Mouse (Mus musculus): ENCODE measurements around the gene Cwc15. TPM values are rescaled to one million over a fixed set of nuclear protein-coding genes. Genes with fewer than 3 reads are reported as not detected.

The Cwc15 gene
- polyA plus RNA-seq, 1 experiment from 2014 or later = 171 TPM

- no peak overlapping the region for H3K4me2 ChIP-seq
- no peaks in the 10 kb centered on the region for H3K27me3 ChIP-seq
- no peak overlapping the region for H3K9ac ChIP-seq
- ATAC-seq (replicated peaks; ENCODE audit: low FRiP score) = no peak
- H3K9me3 ChIP-seq (replicated peaks) = no peaks in the 10 kb centered on the region
- no peaks in the 10 kb centered on the region for H3K36me3 ChIP-seq
- peaks cover 7% of the 10 kb centered on the region; the same call in 1 of the 2 replicates for H3K4me1 ChIP-seq
- H3K27ac ChIP-seq = no peak overlapping the region
- H3K4me3 ChIP-seq (replicated peaks) = no peak overlapping the region
- 69% methylated on average over 2 of the region's 2 CpGs for WGBS
Observed at GRCm38 (mm10) chr9:14521695-14522094, 21.3 kb downstream of the Cwc15 start.

GRCm38 (mm10) chr9:14523408-14524043, 23.1 kb downstream of the Cwc15 start:
- Histone ChIP-seq H3K9me3 (replicated peaks) (no peaks in the 10 kb centered on the region), H3K4me2 (no peak overlapping the region), H3K27ac (no peak overlapping the region), H3K27me3 (no peaks in the 10 kb centered on the region), H3K4me3 (replicated peaks) (no peak overlapping the region), H3K36me3 (no peaks in the 10 kb centered on the region), H3K9ac (no peak overlapping the region), H3K4me1 (peaks cover 7% of the 10 kb centered on the region; the same call in 1 of the 2 replicates)
- peak; percentile 86 for ATAC-seq (replicated peaks; ENCODE audit: low FRiP score)
- 8% methylated on average over 4 of the region's 4 CpGs for WGBS

- H3K4me1 ChIP-seq = no peaks in the 10 kb centered on the region
- no peak overlapping the region for H3K4me2 ChIP-seq
- H3K9ac ChIP-seq = no peak overlapping the region
- H3K27ac ChIP-seq = no peak overlapping the region
- H3K27me3 ChIP-seq = no peaks in the 10 kb centered on the region
- WGBS = 56% methylated on average over 5 of the region's 5 CpGs
- no peak overlapping the region for H3K4me3 ChIP-seq (replicated peaks)
- H3K9me3 ChIP-seq (replicated peaks) = no peaks in the 10 kb centered on the region
- ATAC-seq (replicated peaks; ENCODE audit: low FRiP score) = no peak
- no peaks in the 10 kb centered on the region for H3K36me3 ChIP-seq
Observed at GRCm38 (mm10) chr9:14530004-14530403, 29.6 kb downstream of the Cwc15 start.

GRCm38 (mm10) chr9:14532283-14532682, 31.9 kb downstream of the Cwc15 start:
- no peaks in the 10 kb centered on the region for H3K36me3 ChIP-seq
- ATAC-seq (replicated peaks; ENCODE audit: low FRiP score) = no peak
- no peak overlapping the region for H3K9ac ChIP-seq
- H3K4me1 ChIP-seq = no peaks in the 10 kb centered on the region
- no peaks in the 10 kb centered on the region for H3K9me3 ChIP-seq (replicated peaks)
- H3K27ac ChIP-seq = no peak overlapping the region
- WGBS = 74% methylated on average over 3 of the region's 3 CpGs
- no peak overlapping the region for H3K4me3 ChIP-seq (replicated peaks)
- no peaks in the 10 kb centered on the region for H3K27me3 ChIP-seq
- H3K4me2 ChIP-seq = no peak overlapping the region

GRCm38 (mm10) chr9:14533659-14534058, 33.2 kb downstream of the Cwc15 start:
- Histone ChIP-seq H3K27me3 (no peaks in the 10 kb centered on the region), H3K9me3 (replicated peaks) (no peaks in the 10 kb centered on the region), H3K27ac (no peak overlapping the region), H3K36me3 (0 out of 2 replicates have a peak, but pooled peaks cover 2% of the 10 kb centered on the region), H3K4me3 (replicated peaks) (no peak overlapping the region), H3K4me2 (no peak overlapping the region), H3K4me1 (no peaks in the 10 kb centered on the region), H3K9ac (no peak overlapping the region)
- 88% methylated on average over 2 of the region's 2 CpGs for WGBS
- ATAC-seq (replicated peaks; ENCODE audit: low FRiP score) = no peak

- no peak for ATAC-seq (replicated peaks; ENCODE audit: low FRiP score)
- 82% methylated on average over 9 of the region's 9 CpGs for WGBS
Observed at GRCm38 (mm10) chr9:14534833-14535456, 34.5 kb downstream of the Cwc15 start.

GRCm38 (mm10) chr9:14544034-14544757, 43.8 kb downstream of the Cwc15 start:
- H3K36me3 ChIP-seq = peaks cover 92% of the 10 kb centered on the region
- no peak overlapping the region for H3K4me2 ChIP-seq
- WGBS = 65% methylated on average over 9 of the region's 9 CpGs
- no peaks in the 10 kb centered on the region for H3K27me3 ChIP-seq
- no peaks in the 10 kb centered on the region for H3K4me1 ChIP-seq
- ATAC-seq (replicated peaks; ENCODE audit: low FRiP score) = no peak
- H3K27ac ChIP-seq = 0 out of 2 replicates have a peak overlapping the region, but pooled peaks have one; percentile 2
- H3K4me3 ChIP-seq (replicated peaks) = no peak overlapping the region
- H3K9ac ChIP-seq = no peak overlapping the region
- no peaks in the 10 kb centered on the region for H3K9me3 ChIP-seq (replicated peaks)

More at GRCm38 (mm10) chr9:14534833-14535456, 34.5 kb downstream of the Cwc15 start:
- H3K9me3 ChIP-seq (replicated peaks) = no peaks in the 10 kb centered on the region
- no peak overlapping the region for H3K27ac ChIP-seq
- H3K4me3 ChIP-seq (replicated peaks) = no peak overlapping the region
- H3K9ac ChIP-seq = no peak overlapping the region
- no peaks in the 10 kb centered on the region for H3K4me1 ChIP-seq
- no peaks in the 10 kb centered on the region for H3K27me3 ChIP-seq
- H3K36me3 ChIP-seq = peaks cover 12% of the 10 kb centered on the region
- H3K4me2 ChIP-seq = no peak overlapping the region

- peaks cover 94% of the 10 kb centered on the region for H3K36me3 ChIP-seq
Observed at GRCm38 (mm10) chr9:14547584-14548365, 47.4 kb downstream of the Cwc15 start.

GRCm38 (mm10) chr9:14548366-14548761, 47.9 kb downstream of the Cwc15 start:
- WGBS = 73% methylated on average over 11 of the region's 11 CpGs
- ATAC-seq (replicated peaks; ENCODE audit: low FRiP score) = 0 out of 2 replicates have a peak, but pooled peaks have one; percentile 12

More at GRCm38 (mm10) chr9:14547584-14548365, 47.4 kb downstream of the Cwc15 start:
- no peak overlapping the region for H3K4me3 ChIP-seq (replicated peaks)
- no peak overlapping the region for H3K27ac ChIP-seq
- 69% methylated on average over 12 of the region's 12 CpGs for WGBS
- H3K9me3 ChIP-seq (replicated peaks) = no peaks in the 10 kb centered on the region
- no peak overlapping the region for H3K4me2 ChIP-seq
- no peaks in the 10 kb centered on the region for H3K27me3 ChIP-seq
- H3K4me1 ChIP-seq = no peaks in the 10 kb centered on the region
- 0 out of 2 replicates have a peak, but pooled peaks have one; percentile 40 for ATAC-seq (replicated peaks; ENCODE audit: low FRiP score)
- no peak overlapping the region for H3K9ac ChIP-seq

GRCm38 (mm10) chr9:14558332-14558731, 57.9 kb downstream of the Cwc15 start:
- Histone ChIP-seq H3K4me1 (no peaks in the 10 kb centered on the region), H3K9ac (no peak overlapping the region), H3K4me2 (no peak overlapping the region), H3K27ac (no peak overlapping the region), H3K36me3 (peaks cover 91% of the 10 kb centered on the region), H3K27me3 (no peaks in the 10 kb centered on the region), H3K9me3 (replicated peaks) (no peaks in the 10 kb centered on the region), H3K4me3 (replicated peaks) (no peak overlapping the region)
- WGBS = 91% methylated on average over 10 of the region's 10 CpGs
- no peak for ATAC-seq (replicated peaks; ENCODE audit: low FRiP score)

More at GRCm38 (mm10) chr9:14548366-14548761, 47.9 kb downstream of the Cwc15 start:
- Histone ChIP-seq H3K27me3 (no peaks in the 10 kb centered on the region), H3K36me3 (peaks cover 95% of the 10 kb centered on the region), H3K4me1 (no peaks in the 10 kb centered on the region), H3K27ac (no peak overlapping the region), H3K9me3 (replicated peaks) (no peaks in the 10 kb centered on the region), H3K4me3 (replicated peaks) (no peak overlapping the region), H3K9ac (no peak overlapping the region), H3K4me2 (no peak overlapping the region)

GRCm38 (mm10) chr9:14559430-14559829, 59.0 kb downstream of the Cwc15 start:
- Histone ChIP-seq H3K36me3 (peaks cover 91% of the 10 kb centered on the region), H3K9me3 (replicated peaks) (no peaks in the 10 kb centered on the region), H3K27ac (no peak overlapping the region), H3K4me1 (no peaks in the 10 kb centered on the region), H3K27me3 (no peaks in the 10 kb centered on the region), H3K9ac (no peak overlapping the region), H3K4me3 (replicated peaks) (no peak overlapping the region), H3K4me2 (no peak overlapping the region)
- no peak for ATAC-seq (replicated peaks; ENCODE audit: low FRiP score)
- 75% methylated on average over 10 of the region's 10 CpGs for WGBS
